In the genomic region with DNA sequence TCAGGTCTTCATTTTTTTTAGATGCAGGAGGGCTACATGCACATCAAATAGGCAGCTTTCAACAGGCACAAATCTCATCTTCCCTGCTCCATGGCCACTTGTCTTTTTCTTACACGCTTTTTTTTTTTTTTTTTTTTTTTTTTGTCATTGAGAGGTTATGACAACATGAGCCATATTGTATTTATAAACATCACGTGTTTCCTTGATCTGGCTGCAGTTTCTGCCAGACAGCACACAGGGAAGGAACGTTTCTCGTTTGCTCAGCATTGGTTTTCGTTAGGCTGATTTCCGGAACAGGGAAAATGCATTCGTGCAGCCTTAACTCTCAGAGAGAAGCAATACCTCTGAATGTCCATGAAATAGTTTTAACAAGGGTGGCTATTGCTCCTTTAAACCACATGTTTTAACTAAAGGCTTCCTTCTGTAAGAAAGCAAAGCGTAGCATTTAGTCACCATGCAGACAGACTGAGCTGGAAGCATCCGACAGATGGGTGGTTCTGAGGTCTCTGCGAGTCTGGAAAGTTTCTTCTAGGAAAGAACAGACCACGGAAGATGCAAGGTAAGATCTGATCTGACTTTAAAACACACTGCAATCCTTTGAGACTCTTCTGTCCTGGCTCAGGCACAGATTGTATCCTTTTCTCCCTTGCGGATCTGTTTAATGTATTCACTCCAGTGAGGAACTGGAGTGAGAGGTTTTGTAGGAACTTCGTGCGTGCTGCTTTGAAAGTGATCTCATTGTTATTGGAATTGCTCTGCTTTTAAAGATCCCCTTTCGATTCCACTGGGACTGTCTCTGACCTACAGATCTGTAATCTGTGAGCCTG, we compare ENCODE assay signal across 8 mouse cellular contexts.
DNase-seq lines count a peak whose midpoint lies in the region; ATAC-seq lines count a peak whose summit lies in the region.

No protein-coding gene starts in this region.

- H3K36me3 ChIP-seq in embryonic facial prominence, embryonic 14.5 days (ENCODE audit: control insufficient read depth, insufficient read depth, low read length) = no peaks in the 10 kb centered on the region
- no peaks in the 10 kb centered on the region for H3K36me3 ChIP-seq in macrophage (ENCODE audit: inconsistent target)

- intact Hi-C loops in heart, postnatal 36 days (cut with DNase I) = loop anchor here (5.0 kb wide), 1 partner anchor 45 kb away; no protein-coding TSS in a partner anchor

- peak overlapping the region; percentile 30 for H3K4me3 ChIP-seq in embryonic facial prominence, embryonic 14.5 days (ENCODE audit: low read depth, low read length)
- peak overlapping the region; percentile 23; the same call in 1 of the 2 replicates for H3K4me3 ChIP-seq in macrophage (ENCODE audit: inconsistent target)

- peak overlapping the region; percentile 43 for H3K9ac ChIP-seq in embryonic facial prominence, embryonic 14.5 days (ENCODE audit: low read depth, low read length)

- H3K27me3 ChIP-seq in embryonic facial prominence, embryonic 14.5 days (replicated peaks; ENCODE audit: control insufficient read depth, insufficient read depth, low read length) = no peaks in the 10 kb centered on the region

- H3K4me1 ChIP-seq in embryonic facial prominence, embryonic 14.5 days (ENCODE audit: control insufficient read depth, insufficient read depth, low read length) = peaks cover 20% of the 10 kb centered on the region

- peak overlapping the region; percentile 75 for H3K27ac ChIP-seq in embryonic facial prominence, embryonic 14.5 days (replicated peaks; ENCODE audit: low read depth, low read length)
- peak overlapping the region; percentile 35 for H3K27ac ChIP-seq in macrophage

- peak; percentile 21 for DNase-seq in kidney, postnatal 14 days
- DNase-seq in kidney, adult 11 months = no peak
- peak; percentile 74 for DNase-seq in embryonic facial prominence, embryonic 14.5 days (ENCODE audit: low spot score)
- DNase-seq in heart, postnatal 36 days = peak; percentile 11 to 39
- no peak for DNase-seq in testis, postnatal 10 days (ENCODE audit: low spot score)
- DNase-seq in adipocyte (ENCODE audit: low spot score) = no peak

- 10% methylated on average over 15 of the region's 15 CpGs for WGBS in embryonic facial prominence, embryonic 14.5 days
- 33% methylated on average over 14 of the region's 15 CpGs for WGBS in macrophage (ENCODE audit: missing documents)

- peak; percentile 51; the same call in 1 of the 2 replicates for ATAC-seq in embryonic facial prominence, embryonic 14.5 days (ENCODE audit: low read depth)
- no peak for ATAC-seq in monocyte, adult 5-6 weeks (replicated peaks; ENCODE audit: insufficient number of reproducible peaks, low FRiP score, low TSS enrichment, poor library complexity, severe bottlenecking)

- peak overlapping the region; percentile 55 for H3K4me2 ChIP-seq in embryonic facial prominence, embryonic 14.5 days (ENCODE audit: low read depth, low read length)

- H3K9me3 ChIP-seq in embryonic facial prominence, embryonic 14.5 days (ENCODE audit: control insufficient read depth, low read length) = no peaks in the 10 kb centered on the region

- no peaks in the 10 kb centered on the region for H3K79me2 ChIP-seq in macrophage (ENCODE audit: inconsistent target)

Comparison
In these comparisons a context has a peak if more than half of its experiments do, and no peak if none do; other contexts are left out.
1. DNase-seq: peak in kidney, postnatal 14 days (single experiment), embryonic facial prominence, embryonic 14.5 days (single experiment) and heart, postnatal 36 days (2 of 2); none in kidney, adult 11 months (single experiment), testis, postnatal 10 days (single experiment) and adipocyte (single experiment).